In genomic region chrX:7605575-7605941, GRCm38 (mm10) we compare ENCODE assay signal across 11 mouse cellular contexts. TPM values are rescaled to one million over a fixed set of nuclear protein-coding genes. Genes with fewer than 3 reads are reported as not detected.
DNase-seq lines count a peak whose midpoint lies in the region; ATAC-seq and TF ChIP-seq lines count a peak whose summit lies in the region.
"Had no signal": no experiment of that assay in that cellular context is flagged by ENCODE, and none has a peak within 500 bp of the region (broad histone marks: within the 10 kb centered on the region; RNA-seq: fewer than 3 reads in every experiment).

No protein-coding gene starts in this region.

- peak overlapping the region; percentile 73 for H3K4me2 ChIP-seq in liver, embryonic 16.5 days (ENCODE audit: low read depth, low read length)

- H3K36me3 ChIP-seq in testis, adult 2 months (ENCODE audit: control insufficient read depth, insufficient read depth, low read length): no peaks in the 10 kb centered on the region
- H3K36me3 ChIP-seq in liver, embryonic 16.5 days (ENCODE audit: control insufficient read depth, insufficient read depth): no peaks in the 10 kb centered on the region

- TF ChIP-seq CTCF in testis, adult 2 months (IDR thresholded peaks at IDR 0.05; ENCODE audit: control insufficient read depth, insufficient read depth, insufficient replicate concordance, low read depth, low read length): no peak

- H3K9ac ChIP-seq in liver, embryonic 16.5 days (ENCODE audit: low read depth, low read length): no peak overlapping the region

- ATAC-seq in frontal cortex, adult (ENCODE audit: low TSS enrichment): peak; percentile 10
- peak; percentile 6; the same call in 1 of the 2 replicates for ATAC-seq in liver, embryonic 16.5 days (ENCODE audit: low read depth)
- no peak for ATAC-seq in megakaryocyte-erythroid progenitor cell, adult 5-6 weeks (replicated peaks; ENCODE audit: low FRiP score, low TSS enrichment, poor library complexity, severe bottlenecking)

- H3K27me3 ChIP-seq in testis, adult 2 months (ENCODE audit: control insufficient read depth, insufficient read depth, low read length): no peaks in the 10 kb centered on the region
- H3K27me3 ChIP-seq in liver, embryonic 16.5 days (ENCODE audit: control insufficient read depth, insufficient read depth, low read depth, low read length): peaks cover 12% of the 10 kb centered on the region

- no peaks in the 10 kb centered on the region for H3K9me3 ChIP-seq in liver, embryonic 16.5 days (replicated peaks; ENCODE audit: control insufficient read depth, low read length)

- H3K4me3 ChIP-seq in testis, adult 2 months (ENCODE audit: control insufficient read depth, low read depth, low read length): peak overlapping the region; percentile 87; the same call in 1 of the 2 replicates
- H3K4me3 ChIP-seq in liver, embryonic 16.5 days (ENCODE audit: low read depth, low read length): peak overlapping the region; percentile 66; the same call in 1 of the 2 replicates

- H3K27ac ChIP-seq in testis, adult 2 months (ENCODE audit: control insufficient read depth, insufficient read depth, low read depth, low read length): no peak overlapping the region
- no peak overlapping the region for H3K27ac ChIP-seq in liver, embryonic 16.5 days (ENCODE audit: low read length)

- no peak for TF ChIP-seq POLR2A in testis, adult 2 months (IDR thresholded peaks at IDR 0.05; ENCODE audit: control insufficient read depth, low read depth, low read length)

- peaks cover 7% of the 10 kb centered on the region; the same call in 1 of the 2 replicates for H3K4me1 ChIP-seq in testis, adult 2 months (ENCODE audit: control insufficient read depth, insufficient read depth, low read length)
- H3K4me1 ChIP-seq in liver, embryonic 16.5 days (ENCODE audit: control insufficient read depth, low read depth, low read length): no peaks in the 10 kb centered on the region; the same call in 1 of the 2 replicates

- no peak for DNase-seq in frontal cortex, postnatal 25 days (ENCODE audit: low spot score in 2 of 2)
- no peak for DNase-seq in testis, postnatal 10 days (ENCODE audit: low spot score)
- DNase-seq in thymus, postnatal 14 days: no peak
- no peak for DNase-seq in Muller cell, postnatal 12 days (ENCODE audit: inconsistent ontology term)

- 21% methylated on average over 8 of the region's 8 CpGs for WGBS in liver, embryonic 16.5 days (ENCODE audit: insufficient replicate concordance)

RNA-seq across cellular contexts. Expression of gene Ccdc22, which starts 0.2 kb away (rescaled TPM):
- polyA plus RNA-seq in testis, adult 2 months (2012; rRNA removed): 1.4 and 1.8 TPM in 2 replicates
- polyA plus RNA-seq in liver, embryonic 16.5 days (2015; fragmentation: Nextera tagmentation; extraction: Ambion mirVana): 17.3 and 17.6 TPM in 2 replicates
- total RNA-seq in megakaryocyte-erythroid progenitor cell, adult 5-6 weeks (2014; fragmentation: Nextera tagmentation): 19.6 and 31.5 TPM in 2 replicates
- total RNA-seq in megakaryocyte-erythroid progenitor cell, adult 5-6 weeks (2017): 18.2 and 21.6 TPM in 2 replicates

RNA-seq across cellular contexts. Expression of gene Cacna1f, which starts 1.3 kb away (rescaled TPM):
- 0.09 and 0.11 TPM in 2 replicates for polyA plus RNA-seq in testis, adult 2 months (2012; rRNA removed)
- polyA plus RNA-seq in liver, embryonic 16.5 days (2015; fragmentation: Nextera tagmentation; extraction: Ambion mirVana): 0.04 and 0.06 TPM in 2 replicates
- not detected in 2 replicates for total RNA-seq in megakaryocyte-erythroid progenitor cell, adult 5-6 weeks (2014; fragmentation: Nextera tagmentation)
- total RNA-seq in megakaryocyte-erythroid progenitor cell, adult 5-6 weeks (2017): not detected in 2 replicates
- total RNA-seq: adrenal gland, postnatal 10 days; heart, postnatal 14 days had no signal

RNA-seq across cellular contexts. Expression of gene Ppp1r3f, which starts 31.5 kb away (rescaled TPM):
- polyA plus RNA-seq in testis, adult 2 months (2012; rRNA removed): 3.0 and 3.1 TPM in 2 replicates
- polyA plus RNA-seq in liver, embryonic 16.5 days (2015; fragmentation: Nextera tagmentation; extraction: Ambion mirVana): 0.21 and 0.24 TPM in 2 replicates
- total RNA-seq in megakaryocyte-erythroid progenitor cell, adult 5-6 weeks (2014; fragmentation: Nextera tagmentation): 3.0 TPM in 1 of 2 replicates, not detected in the other
- total RNA-seq in megakaryocyte-erythroid progenitor cell, adult 5-6 weeks (2017): 0.19 and 2.5 TPM in 2 replicates
- total RNA-seq: monocyte, adult 5-6 weeks had no signal

RNA-seq across cellular contexts. Expression of gene Foxp3, which starts 32.1 kb away (rescaled TPM):
- polyA plus RNA-seq in testis, adult 2 months (2012; rRNA removed): 0.23 and 0.26 TPM in 2 replicates
- polyA plus RNA-seq in liver, embryonic 16.5 days (2015; fragmentation: Nextera tagmentation; extraction: Ambion mirVana): 0.09 TPM in 1 of 2 replicates, not detected in the other
- not detected in 2 replicates for total RNA-seq in megakaryocyte-erythroid progenitor cell, adult 5-6 weeks (2014; fragmentation: Nextera tagmentation)
- 0.11 TPM in 1 of 2 replicates, not detected in the other for total RNA-seq in megakaryocyte-erythroid progenitor cell, adult 5-6 weeks (2017)
- total RNA-seq: monocyte, adult 5-6 weeks had no signal

RNA-seq across cellular contexts. Expression of gene Syp, which starts 32.7 kb away (rescaled TPM):
- polyA plus RNA-seq in testis, adult 2 months (2012; rRNA removed): 0.28 and 0.33 TPM in 2 replicates
- 0.25 and 0.32 TPM in 2 replicates for polyA plus RNA-seq in liver, embryonic 16.5 days (2015; fragmentation: Nextera tagmentation; extraction: Ambion mirVana)
- total RNA-seq in megakaryocyte-erythroid progenitor cell, adult 5-6 weeks (2014; fragmentation: Nextera tagmentation): 0.52 TPM in 1 of 2 replicates, not detected in the other
- total RNA-seq in megakaryocyte-erythroid progenitor cell, adult 5-6 weeks (2017): 0.72 TPM in 1 of 2 replicates, not detected in the other
